Mouse (Mus musculus): ENCODE measurements at regions not wholly inside any gene's neighbourhood (a gene's known extent, or its start where the extent isn't known, plus 50 kb on each side); places are given as distances from the start of the nearest gene placed in this dataset.

DNA sequence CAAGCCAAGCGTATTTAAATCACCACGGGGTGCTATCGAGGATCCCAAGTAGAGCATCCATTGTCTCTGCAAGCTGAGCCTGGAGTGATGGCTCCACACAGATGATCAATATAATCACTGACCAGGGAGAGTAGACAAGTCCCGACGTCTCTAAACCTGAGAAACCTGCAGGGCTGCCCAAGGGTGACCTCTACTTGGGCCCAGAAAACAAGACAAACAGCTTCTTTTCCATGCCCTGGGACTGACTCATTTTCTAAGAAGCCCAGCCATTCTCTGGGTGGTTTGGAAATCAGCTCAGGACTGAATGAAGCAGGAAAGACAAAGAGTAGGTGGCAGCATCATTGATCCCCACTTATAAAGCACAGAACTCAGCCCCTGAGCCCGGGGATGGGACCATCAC is 221.5 kb downstream of the 4933412E24Rik start:
- no peak for DNase-seq (ENCODE audit: low spot score in 2 of 2)

- no peak for DNase-seq (ENCODE audit: low spot score in 2 of 2)
These were observed 229.5 kb downstream of the 4933412E24Rik start for GRCm38 (mm10) chr15:59786706-59787425.

GRCm38 (mm10) chr15:59785981-59786380 is 230.4 kb downstream of the 4933412E24Rik start:
- DNase-seq (ENCODE audit: low spot score in 2 of 2), result no peak

DNA sequence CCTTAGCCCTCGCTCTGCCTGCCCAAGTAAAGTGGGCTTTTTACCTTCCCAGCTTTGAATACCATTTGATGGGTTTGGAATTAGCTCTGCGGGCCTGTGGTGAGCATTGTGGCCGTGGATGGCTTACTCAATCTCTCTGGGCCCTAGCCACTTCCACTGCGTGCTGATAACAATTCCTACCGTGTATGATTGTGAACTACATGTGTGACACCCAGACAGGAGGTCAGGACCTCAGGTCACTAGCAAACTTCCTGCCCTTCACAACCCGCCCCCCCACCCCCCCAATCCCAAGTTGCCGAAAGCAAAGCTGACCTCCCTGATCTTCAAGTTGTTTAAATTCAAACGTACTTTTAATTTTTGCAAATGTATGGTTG is 231.9 kb downstream of the 4933412E24Rik start:
- DNase-seq (ENCODE audit: low spot score in 2 of 2), result no peak

- no peak for DNase-seq (ENCODE audit: low spot score in 2 of 2)
These were observed 232.4 kb downstream of the 4933412E24Rik start for GRCm38 (mm10) chr15:59783782-59784555.

DNA sequence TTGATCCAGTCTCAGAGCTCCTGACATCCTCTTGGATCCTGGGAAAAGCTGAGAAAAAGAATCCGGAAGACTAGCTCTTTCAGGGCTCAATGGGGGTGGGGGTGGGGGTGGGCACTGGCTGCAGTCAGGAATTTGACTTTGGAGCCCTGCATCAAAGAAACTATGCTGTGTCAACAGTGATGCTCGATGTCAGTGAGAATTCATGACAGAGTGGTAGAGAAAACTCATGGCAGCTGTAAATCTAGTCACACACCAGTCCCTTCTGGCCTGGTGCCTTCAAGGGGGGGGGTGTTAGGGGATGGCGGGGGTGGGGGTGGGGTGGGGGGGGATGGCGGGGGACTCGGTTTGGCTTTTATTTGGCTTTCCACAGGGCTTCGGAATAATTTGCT is 233.0 kb downstream of the 4933412E24Rik start:
- no peak for DNase-seq (ENCODE audit: low spot score in 2 of 2)

DNA sequence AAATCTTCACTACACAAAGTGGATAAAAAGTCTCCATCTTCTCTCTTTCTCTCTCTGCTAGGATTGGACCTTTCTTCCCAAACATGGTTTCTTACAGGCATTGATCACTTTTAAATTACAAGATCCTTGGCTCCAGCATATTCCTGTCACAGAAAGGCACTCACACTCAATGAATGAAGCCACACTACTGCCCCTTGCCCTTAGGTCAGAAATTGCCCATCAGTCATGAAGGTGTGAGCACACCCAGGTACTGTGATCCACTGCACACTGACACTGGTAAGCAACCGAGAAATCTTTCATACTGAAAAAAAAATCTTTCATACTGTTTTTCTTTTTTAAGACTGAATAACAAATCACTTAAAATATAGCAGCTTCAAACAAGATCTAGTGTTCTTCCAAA is 235.9 kb downstream of the 4933412E24Rik start:
- no peak for DNase-seq (ENCODE audit: low spot score in 2 of 2)

DNA sequence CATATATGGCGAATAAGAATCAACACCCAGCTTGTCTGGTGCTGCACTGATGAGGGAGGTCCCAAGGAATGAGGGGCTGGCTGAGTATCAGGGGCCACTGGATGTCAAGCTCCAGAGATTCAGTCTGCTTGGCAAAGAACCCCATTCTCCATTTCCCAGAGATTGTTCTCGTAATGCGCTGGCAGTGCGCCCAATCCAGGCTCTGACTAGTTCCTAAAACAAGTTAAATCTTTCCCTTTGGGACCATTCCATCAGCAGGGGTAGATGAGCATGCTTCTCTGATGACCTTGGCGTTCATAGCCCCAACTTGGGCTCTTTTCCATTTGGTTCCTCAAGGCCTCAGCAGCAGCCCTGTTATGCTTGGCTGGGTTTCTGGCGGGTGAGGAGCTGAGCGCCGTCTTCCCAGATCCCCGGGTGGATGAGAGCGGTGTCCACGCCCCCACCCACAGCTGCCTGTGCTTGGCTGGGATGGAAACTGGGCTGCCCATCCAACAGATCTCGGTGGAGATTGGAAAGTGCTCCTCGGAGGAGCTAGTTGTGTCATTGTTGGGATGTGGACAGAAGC is 239.0 kb downstream of the 4933412E24Rik start:
- peak; percentile 74 to 92 for DNase-seq (ENCODE audit: low spot score in 2 of 2)

- DNase-seq (ENCODE audit: low spot score in 2 of 2), result no peak
These were observed 240.6 kb downstream of the 4933412E24Rik start for GRCm38 (mm10) chr15:59775781-59776180.

DNA sequence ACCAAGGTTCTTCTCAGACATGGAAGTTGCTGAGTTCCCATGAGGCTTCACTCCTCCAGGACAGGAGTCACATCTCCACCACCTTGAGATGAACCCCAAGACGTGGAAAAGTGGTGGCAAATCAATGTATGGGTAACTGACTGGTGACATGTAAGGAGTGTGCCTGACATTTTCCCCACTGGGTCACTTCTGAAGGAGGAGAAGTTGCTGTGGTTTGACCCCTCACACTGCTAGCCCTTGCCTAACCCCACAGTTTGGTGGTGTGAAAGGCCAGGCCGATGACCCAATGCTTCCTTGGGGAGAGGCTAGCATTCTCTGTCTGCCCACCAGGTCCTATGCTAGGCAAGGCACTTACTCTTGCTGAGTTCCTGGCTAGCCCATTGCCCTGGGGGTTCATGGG is 242.4 kb downstream of the 4933412E24Rik start:
- no peak for DNase-seq (ENCODE audit: low spot score in 2 of 2)

DNA sequence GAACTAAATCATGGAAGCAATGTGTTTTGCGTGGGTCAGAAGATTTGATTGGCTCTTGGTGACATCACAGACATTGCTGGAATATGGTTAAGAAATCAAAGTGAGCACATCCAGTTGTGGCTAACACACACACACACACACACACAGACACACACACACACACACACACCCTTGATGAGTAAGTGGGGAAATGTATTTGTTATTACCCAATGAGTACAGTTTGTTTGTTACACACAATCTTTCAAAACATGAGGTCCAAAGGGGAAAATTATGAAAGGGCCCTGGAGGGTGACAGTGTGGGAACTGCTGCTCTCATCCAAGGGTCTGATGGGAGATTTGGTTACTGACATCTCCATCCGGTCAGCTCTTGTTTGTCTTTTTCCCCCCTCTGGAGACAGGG is 243.8 kb downstream of the 4933412E24Rik start:
- no peak for DNase-seq (ENCODE audit: low spot score in 2 of 2)

DNA sequence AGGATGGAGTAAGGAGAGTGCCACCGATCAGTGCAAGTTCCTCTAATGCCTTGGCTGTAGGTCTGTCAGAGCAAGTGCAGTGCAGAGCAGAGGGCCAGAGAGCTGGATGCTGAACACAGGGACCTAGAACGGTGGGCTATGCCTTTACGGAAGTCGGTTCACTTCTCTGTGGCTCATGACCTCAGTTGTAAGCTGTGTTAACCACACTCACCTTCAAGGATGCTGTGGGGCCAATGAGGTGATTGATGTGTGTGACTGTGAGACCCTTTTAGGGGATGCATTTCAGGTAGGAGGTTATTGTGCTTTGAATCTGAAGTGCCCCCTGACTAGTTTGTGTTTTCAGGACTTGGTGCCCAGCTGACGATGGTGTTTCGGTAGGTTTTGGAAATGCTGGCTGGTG is 254.4 kb downstream of the 4933412E24Rik start:
- DNase-seq (ENCODE audit: low spot score in 2 of 2), result peak in 1 of 2 experiments; percentile 5

DNA sequence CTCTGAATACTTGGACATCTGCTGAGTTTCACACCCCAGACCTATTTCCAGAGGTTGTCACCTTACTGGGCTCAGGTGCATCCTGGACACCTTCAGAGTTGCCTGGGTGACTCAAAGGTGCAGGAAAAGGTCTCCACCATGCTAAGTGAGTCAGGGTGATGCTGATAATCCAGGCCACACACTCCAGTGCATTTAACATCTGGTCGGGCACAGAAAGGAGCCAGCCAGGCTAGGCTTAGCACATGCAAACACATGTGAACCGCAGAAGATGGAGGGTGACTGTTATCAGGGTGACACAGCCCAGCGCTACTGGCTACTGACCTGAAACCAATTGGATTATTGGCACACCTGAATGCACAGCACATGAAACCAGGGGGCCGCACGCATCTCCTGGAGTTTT is 255.9 kb downstream of the 4933412E24Rik start:
- peak in 1 of 2 experiments; percentile 10 for DNase-seq (ENCODE audit: low spot score in 2 of 2)

GRCm38 (mm10) chr15:59759566-59759965 is 256.8 kb downstream of the 4933412E24Rik start:
- DNase-seq (ENCODE audit: low spot score in 2 of 2), result peak in 1 of 2 experiments; percentile 38

- no peak for DNase-seq (ENCODE audit: low spot score in 2 of 2)
These were observed 257.4 kb downstream of the 4933412E24Rik start for GRCm38 (mm10) chr15:59758971-59759370.

DNA sequence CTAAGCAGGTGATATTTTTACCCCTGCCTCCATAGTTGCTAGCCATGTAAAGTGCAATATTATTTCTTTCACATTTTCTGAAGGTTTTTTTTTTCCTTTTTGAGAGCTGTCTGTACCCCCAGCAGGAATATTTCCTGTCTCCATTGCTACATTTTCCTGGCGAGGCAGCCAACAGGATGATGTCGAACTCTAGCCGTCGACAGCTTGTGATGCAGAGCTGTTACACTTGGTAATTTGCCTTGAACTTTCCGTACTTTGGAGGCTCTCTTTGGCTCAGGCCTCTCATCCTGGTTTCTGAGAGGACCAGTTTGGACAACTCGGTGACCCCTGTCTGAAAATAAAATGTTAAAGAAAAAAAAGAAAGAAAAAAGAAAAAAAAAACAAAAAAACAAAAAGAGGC is 260.3 kb downstream of the 4933412E24Rik start:
- no peak for DNase-seq (ENCODE audit: low spot score in 2 of 2)

DNA sequence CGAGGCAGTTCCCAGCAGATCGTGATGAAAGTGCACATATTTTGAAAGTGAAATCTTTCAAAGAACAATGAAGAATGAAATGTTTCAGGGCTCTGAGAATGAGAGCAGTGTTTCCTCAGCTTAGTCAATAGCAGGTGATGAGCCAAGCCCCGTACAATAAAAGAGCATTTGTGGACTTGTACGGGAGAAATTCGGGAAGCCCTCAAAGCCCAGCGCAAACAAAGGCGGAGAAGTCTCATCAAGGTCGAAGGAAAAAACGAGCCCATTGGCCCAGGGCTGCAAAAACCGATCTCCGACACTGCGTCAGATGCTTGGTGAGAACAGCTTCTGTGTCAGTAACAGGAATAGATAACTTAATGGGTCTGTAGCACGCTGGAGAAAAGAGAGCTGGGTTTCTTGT is 261.5 kb downstream of the 4933412E24Rik start:
- DNase-seq (ENCODE audit: low spot score in 2 of 2), result no peak

- DNase-seq (ENCODE audit: low spot score in 2 of 2), result no peak
These were observed 264.1 kb downstream of the 4933412E24Rik start for GRCm38 (mm10) chr15:59752277-59752676.

DNA sequence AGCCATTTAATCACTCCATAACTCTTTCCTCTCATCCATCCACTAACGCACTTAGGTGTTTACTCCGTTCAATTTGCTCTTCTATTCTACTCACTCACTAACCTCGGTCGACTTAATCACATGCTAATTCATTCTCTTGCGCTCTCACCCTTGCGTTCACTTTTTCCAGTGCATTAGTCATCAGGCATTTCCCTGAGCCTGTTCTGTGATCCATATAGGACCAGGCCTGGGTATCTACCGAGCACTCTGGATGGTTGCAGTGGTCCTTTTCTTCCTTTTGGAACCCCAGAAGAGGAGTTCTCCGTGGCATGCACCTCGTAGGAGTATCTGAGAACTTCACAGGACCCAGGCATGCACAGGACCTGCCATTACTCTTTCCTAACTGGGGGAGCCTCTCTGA is 270.1 kb downstream of the 4933412E24Rik start:
- DNase-seq (ENCODE audit: low spot score in 2 of 2), result no peak

DNA sequence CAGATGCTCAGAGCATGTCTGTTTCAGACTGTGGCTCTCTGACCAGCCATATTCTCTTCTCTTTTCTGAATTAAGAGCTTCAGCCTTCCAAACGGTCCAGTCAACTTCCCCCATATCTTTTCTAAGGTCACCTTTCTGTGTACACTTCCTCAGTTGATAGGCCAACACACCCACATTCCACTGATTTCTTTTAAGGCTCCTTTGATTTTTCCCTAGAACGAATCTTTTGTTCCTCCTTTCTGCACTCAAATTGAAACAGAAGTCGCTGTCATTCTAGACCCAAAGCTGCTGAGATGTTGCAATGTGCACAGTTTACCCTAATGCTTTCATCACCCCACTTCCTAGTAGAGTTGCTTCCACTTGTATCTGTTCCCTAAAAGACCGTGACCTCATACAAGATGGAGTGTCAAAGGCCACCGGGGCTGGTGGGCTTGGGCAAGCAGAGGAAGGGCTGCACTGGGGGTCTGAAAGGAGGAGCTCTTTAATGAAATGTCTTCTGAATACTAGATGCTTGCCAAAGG is 271.9 kb downstream of the 4933412E24Rik start:
- no peak for DNase-seq (ENCODE audit: low spot score in 2 of 2)

DNA sequence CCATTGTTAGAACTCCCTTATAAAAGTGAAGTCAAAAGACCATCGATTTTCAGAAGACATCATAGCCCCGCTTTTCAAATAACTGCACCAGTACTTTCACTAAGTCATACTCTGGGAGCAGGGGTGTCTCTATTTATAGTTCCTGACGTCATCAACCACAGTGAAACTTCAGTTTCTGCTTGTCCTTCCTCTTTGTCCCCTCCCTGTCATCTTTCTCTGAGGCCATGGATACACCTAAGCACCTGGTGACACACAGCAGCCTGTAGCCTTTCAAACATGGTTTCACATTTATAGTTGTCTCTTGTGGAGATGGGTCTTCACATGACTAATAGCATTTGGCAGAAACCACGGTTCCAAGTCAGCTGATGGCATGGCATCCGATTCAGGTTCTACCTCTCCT is 277.2 kb downstream of the 4933412E24Rik start:
- DNase-seq (ENCODE audit: low spot score in 2 of 2), result no peak

DNA sequence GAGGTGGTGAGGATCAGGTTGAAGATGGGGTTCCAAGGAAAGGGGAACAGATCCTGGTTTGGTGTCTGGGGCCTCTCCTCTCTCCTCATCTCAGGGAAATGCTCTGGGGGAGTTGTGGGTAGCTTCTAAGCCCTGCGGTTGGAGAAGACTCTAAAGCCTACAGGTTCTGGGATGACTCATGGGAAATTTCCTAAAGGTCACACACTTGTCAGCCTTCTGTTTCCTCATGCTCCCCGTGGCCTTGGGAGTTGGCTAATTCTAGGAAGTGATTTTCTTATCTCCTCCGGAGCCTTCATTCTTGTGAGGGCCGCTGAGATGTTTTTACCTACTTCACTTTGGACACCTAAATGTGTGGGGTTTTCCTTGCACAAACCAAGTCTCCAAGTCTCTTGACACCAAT is 279.2 kb downstream of the 4933412E24Rik start:
- DNase-seq (ENCODE audit: low spot score in 2 of 2), result no peak
